Mouse (Mus musculus): ENCODE measurements at regions not wholly inside any gene's neighbourhood (a gene's known extent, or its start where the extent isn't known, plus 50 kb on each side); places are given as distances from the start of the nearest gene placed in this dataset.

- no peak overlapping the region for H3K27ac ChIP-seq (ENCODE audit: insufficient read depth, low read depth, low read length)
- H3K4me3 ChIP-seq (ENCODE audit: low read depth, low read length), result no peak overlapping the region
- TF ChIP-seq CTCF (IDR thresholded peaks at IDR 0.05; ENCODE audit: extremely low read depth, insufficient read length, insufficient replicate concordance, low read depth, low read length) (no peak), POLR2A (IDR thresholded peaks at IDR 0.05; ENCODE audit: low read depth, low read length) (no peak)
- no peaks in the 10 kb centered on the region for H3K36me3 ChIP-seq (ENCODE audit: control insufficient read depth, insufficient read depth, low read length)
- H3K27me3 ChIP-seq (ENCODE audit: control insufficient read depth, insufficient read depth, low read length), result no peaks in the 10 kb centered on the region
- H3K4me1 ChIP-seq (ENCODE audit: control insufficient read depth, insufficient read depth, insufficient read length, low read length), result no peaks in the 10 kb centered on the region
- 76% methylated on average over 12 of the region's 12 CpGs for WGBS
Observed at GRCm38 (mm10) chr15:51502058-51502741, 2382.5 kb upstream of the Gm7489 start.

GRCm38 (mm10) chr15:51502742-51503270 lies 2381.9 kb upstream of the Gm7489 start:
- no peaks in the 10 kb centered on the region for H3K27me3 ChIP-seq (ENCODE audit: control insufficient read depth, insufficient read depth, low read length)
- H3K27ac ChIP-seq (ENCODE audit: insufficient read depth, low read depth, low read length), result no peak overlapping the region
- WGBS, result 69% methylated on average over 10 of the region's 10 CpGs
- H3K4me1 ChIP-seq (ENCODE audit: control insufficient read depth, insufficient read depth, insufficient read length, low read length), result no peaks in the 10 kb centered on the region
- TF ChIP-seq POLR2A (IDR thresholded peaks at IDR 0.05; ENCODE audit: low read depth, low read length), result no peak
- no peak for TF ChIP-seq CTCF (IDR thresholded peaks at IDR 0.05; ENCODE audit: extremely low read depth, insufficient read length, insufficient replicate concordance, low read depth, low read length)
- no peaks in the 10 kb centered on the region for H3K36me3 ChIP-seq (ENCODE audit: control insufficient read depth, insufficient read depth, low read length)
- H3K4me3 ChIP-seq (ENCODE audit: low read depth, low read length), result no peak overlapping the region

GRCm38 (mm10) chr15:51503341-51503740 lies 2381.4 kb upstream of the Gm7489 start:
- TF ChIP-seq POLR2A (IDR thresholded peaks at IDR 0.05; ENCODE audit: low read depth, low read length), result no peak
- TF ChIP-seq CTCF (IDR thresholded peaks at IDR 0.05; ENCODE audit: extremely low read depth, insufficient read length, insufficient replicate concordance, low read depth, low read length), result no peak
- H3K4me1 ChIP-seq (ENCODE audit: control insufficient read depth, insufficient read depth, insufficient read length, low read length), result no peaks in the 10 kb centered on the region
- H3K27ac ChIP-seq (ENCODE audit: insufficient read depth, low read depth, low read length), result no peak overlapping the region
- H3K27me3 ChIP-seq (ENCODE audit: control insufficient read depth, insufficient read depth, low read length), result no peaks in the 10 kb centered on the region
- no peak overlapping the region for H3K4me3 ChIP-seq (ENCODE audit: low read depth, low read length)
- no peaks in the 10 kb centered on the region for H3K36me3 ChIP-seq (ENCODE audit: control insufficient read depth, insufficient read depth, low read length)
- 39% methylated on average over 8 of the region's 8 CpGs for WGBS

DNA sequence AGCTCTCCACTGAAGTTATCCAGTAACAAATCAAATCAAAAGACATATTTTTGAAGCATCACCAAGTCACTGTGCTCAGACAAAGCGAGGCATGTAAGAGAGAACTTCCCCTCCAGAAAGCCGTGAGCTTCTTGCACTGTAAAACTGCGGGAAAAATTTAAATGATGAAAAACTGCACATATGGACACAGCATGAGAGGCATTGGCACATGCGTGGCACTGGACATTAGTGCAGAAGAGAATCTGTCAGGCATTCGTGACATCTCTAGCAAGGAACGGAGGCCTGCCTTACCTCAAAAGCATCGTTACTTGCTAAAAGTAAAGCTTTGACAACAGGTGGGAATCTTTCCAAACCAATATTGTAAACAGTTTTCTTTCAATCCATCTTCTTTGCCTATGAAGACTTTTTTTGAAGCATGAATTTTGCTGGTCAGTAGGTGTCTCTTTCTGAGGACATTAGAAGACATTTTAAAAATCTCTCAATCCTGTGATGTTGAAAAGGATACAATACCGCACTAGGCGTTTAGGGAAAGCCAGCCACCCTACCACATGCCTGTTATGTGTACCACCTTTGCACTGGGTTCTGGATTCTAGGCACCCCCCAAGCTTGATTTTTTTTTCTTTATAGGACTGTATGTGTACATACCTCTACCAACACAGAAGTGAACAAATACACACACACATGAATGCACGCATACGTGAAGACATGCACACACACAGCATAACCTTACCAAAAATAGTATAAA lies 2380.5 kb upstream of the Gm7489 start:
- H3K4me1 ChIP-seq (ENCODE audit: control insufficient read depth, insufficient read depth, insufficient read length, low read length), result no peaks in the 10 kb centered on the region
- TF ChIP-seq CTCF (IDR thresholded peaks at IDR 0.05; ENCODE audit: extremely low read depth, insufficient read length, insufficient replicate concordance, low read depth, low read length) (no peak), POLR2A (IDR thresholded peaks at IDR 0.05; ENCODE audit: low read depth, low read length) (no peak)
- H3K27ac ChIP-seq (ENCODE audit: insufficient read depth, low read depth, low read length), result no peak overlapping the region
- H3K27me3 ChIP-seq (ENCODE audit: control insufficient read depth, insufficient read depth, low read length), result no peaks in the 10 kb centered on the region
- no peak overlapping the region for H3K4me3 ChIP-seq (ENCODE audit: low read depth, low read length)
- WGBS, result 85% methylated on average over 11 of the region's 11 CpGs
- H3K36me3 ChIP-seq (ENCODE audit: control insufficient read depth, insufficient read depth, low read length), result no peaks in the 10 kb centered on the region

- Histone ChIP-seq H3K4me1 (ENCODE audit: control insufficient read depth, insufficient read depth, insufficient read length, low read length) (no peaks in the 10 kb centered on the region), H3K4me3 (ENCODE audit: low read depth, low read length) (no peak overlapping the region), H3K27me3 (ENCODE audit: control insufficient read depth, insufficient read depth, low read length) (no peaks in the 10 kb centered on the region), H3K36me3 (ENCODE audit: control insufficient read depth, insufficient read depth, low read length) (no peaks in the 10 kb centered on the region), H3K27ac (ENCODE audit: insufficient read depth, low read depth, low read length) (no peak overlapping the region)
- TF ChIP-seq POLR2A (IDR thresholded peaks at IDR 0.05; ENCODE audit: low read depth, low read length) (no peak), CTCF (IDR thresholded peaks at IDR 0.05; ENCODE audit: extremely low read depth, insufficient read length, insufficient replicate concordance, low read depth, low read length) (no peak)
- WGBS, result 74% methylated on average over 5 of the region's 5 CpGs
Observed at GRCm38 (mm10) chr15:51504789-51505188, 2379.9 kb upstream of the Gm7489 start.

DNA sequence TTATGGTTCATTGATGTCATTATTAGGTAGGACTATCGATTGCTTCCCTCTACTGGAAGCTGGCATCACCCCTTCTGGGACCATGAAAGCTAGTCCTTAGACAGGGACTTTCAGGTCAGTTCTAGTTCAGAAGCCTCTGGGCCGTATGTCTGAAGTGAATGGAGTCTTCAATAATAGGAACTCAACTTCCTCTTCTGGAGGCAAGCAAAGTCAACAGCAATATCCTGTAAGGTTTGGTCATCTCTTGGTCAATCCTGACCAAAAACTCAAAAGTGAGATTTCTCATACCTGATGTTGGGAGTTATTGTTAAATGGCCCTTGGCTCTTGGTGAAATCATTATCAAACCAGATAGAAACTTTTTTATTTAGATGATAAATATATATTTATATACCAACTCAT lies 2377.6 kb upstream of the Gm7489 start:
- Histone ChIP-seq H3K4me3 (ENCODE audit: low read depth, low read length) (no peak overlapping the region), H3K4me1 (ENCODE audit: control insufficient read depth, insufficient read depth, insufficient read length, low read length) (no peaks in the 10 kb centered on the region), H3K27ac (ENCODE audit: insufficient read depth, low read depth, low read length) (no peak overlapping the region), H3K27me3 (ENCODE audit: control insufficient read depth, insufficient read depth, low read length) (no peaks in the 10 kb centered on the region), H3K36me3 (ENCODE audit: control insufficient read depth, insufficient read depth, low read length) (no peaks in the 10 kb centered on the region)
- no peak for TF ChIP-seq POLR2A (IDR thresholded peaks at IDR 0.05; ENCODE audit: low read depth, low read length)
- no peak for TF ChIP-seq CTCF (IDR thresholded peaks at IDR 0.05; ENCODE audit: extremely low read depth, insufficient read length, insufficient replicate concordance, low read depth, low read length)
- whole genome bisulfite sequencing, result 77% methylated on average over 2 of the region's 2 CpGs

DNA sequence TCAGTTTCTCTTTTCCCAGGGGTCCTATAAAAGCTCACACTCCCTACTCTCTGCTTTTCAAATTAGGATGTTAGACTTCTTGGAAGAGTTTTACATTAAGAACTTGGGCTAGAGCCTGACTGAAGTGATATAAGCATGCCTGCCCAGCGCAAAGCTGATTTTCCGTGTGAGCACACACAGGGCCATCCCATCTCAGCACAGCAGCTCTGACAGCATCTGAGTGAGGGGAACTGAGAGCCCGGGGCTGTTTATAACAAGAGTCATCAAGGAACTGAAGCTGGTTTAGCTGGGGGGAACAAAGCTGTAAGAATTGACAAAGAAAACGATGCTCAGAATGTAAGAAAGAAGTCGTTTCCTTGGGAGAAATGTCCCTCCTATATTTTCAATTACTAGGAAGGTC lies 2373.4 kb upstream of the Gm7489 start:
- Histone ChIP-seq H3K27ac (ENCODE audit: insufficient read depth, low read depth, low read length) (no peak overlapping the region), H3K27me3 (ENCODE audit: control insufficient read depth, insufficient read depth, low read length) (no peaks in the 10 kb centered on the region), H3K4me1 (ENCODE audit: control insufficient read depth, insufficient read depth, insufficient read length, low read length) (no peaks in the 10 kb centered on the region), H3K4me3 (ENCODE audit: low read depth, low read length) (no peak overlapping the region), H3K36me3 (ENCODE audit: control insufficient read depth, insufficient read depth, low read length) (no peaks in the 10 kb centered on the region)
- no peak for TF ChIP-seq POLR2A (IDR thresholded peaks at IDR 0.05; ENCODE audit: low read depth, low read length)
- TF ChIP-seq CTCF (IDR thresholded peaks at IDR 0.05; ENCODE audit: extremely low read depth, insufficient read length, insufficient replicate concordance, low read depth, low read length), result no peak
- WGBS, result 70% methylated on average over 5 of the region's 5 CpGs

Measured in small intestine, adult 2 months (tissue).